ENCODE assay signal across 17 mouse cellular contexts in genomic region chr5:77084418-77084817, GRCm38 (mm10). TPM values are rescaled to one million over a fixed set of nuclear protein-coding genes. Genes with fewer than 3 reads are reported as not detected.
"Had no signal": no experiment of that assay in that cellular context is flagged by ENCODE, and none has a peak within 500 bp of the region (broad histone marks: within the 10 kb centered on the region; RNA-seq: fewer than 3 reads in every experiment).

No protein-coding gene starts in this region.

- H3K4me2 ChIP-seq: lung, embryonic 14.5 days; midbrain, embryonic 12.5 days; neural tube, embryonic 13.5 days; neural tube, embryonic 15.5 days; stomach, embryonic 15.5 days had no signal

- DNase-seq: lung, adult 18-20 months; lung, embryonic 14.5 days; lung, postnatal 10 days; lung, postnatal 4 days; midbrain, embryonic 14.5 days; right cerebral cortex, postnatal 14 days; thymus, adult 2 months; thymus, postnatal 25 days; thymus, postnatal 4 days had no signal

- H3K4me3 ChIP-seq: midbrain, embryonic 12.5 days; myocyte; neural tube, embryonic 13.5 days; neural tube, embryonic 15.5 days; stomach, embryonic 15.5 days had no signal

- H3K36me3 ChIP-seq: midbrain, embryonic 12.5 days; neural tube, embryonic 13.5 days; neural tube, embryonic 15.5 days; stomach, embryonic 15.5 days had no signal

- ATAC-seq: midbrain, embryonic 16.5 days had no signal

- H3K9me3 ChIP-seq: midbrain, embryonic 12.5 days; neural tube, embryonic 13.5 days; neural tube, embryonic 15.5 days; stomach, embryonic 15.5 days had no signal

- H3K27me3 ChIP-seq: neural tube, embryonic 13.5 days; neural tube, embryonic 15.5 days; stomach, embryonic 15.5 days had no signal

- H3K27ac ChIP-seq: liver, embryonic 14.5 days; midbrain, embryonic 12.5 days; neural tube, embryonic 13.5 days; neural tube, embryonic 15.5 days; stomach, embryonic 15.5 days; stomach, postnatal 0 days had no signal

- H3K9ac ChIP-seq: liver, embryonic 14.5 days; lung, embryonic 14.5 days; midbrain, embryonic 12.5 days; neural tube, embryonic 13.5 days; neural tube, embryonic 15.5 days; stomach, embryonic 15.5 days had no signal

- H3K4me1 ChIP-seq: midbrain, embryonic 12.5 days; neural tube, embryonic 13.5 days; neural tube, embryonic 15.5 days; stomach, embryonic 15.5 days had no signal

RNA-seq across cellular contexts. Expression of gene Hopx, which starts 30.5 kb away (rescaled TPM):
- polyA plus RNA-seq: midbrain, embryonic 12.5 days had no signal
